Mouse (Mus musculus) midbrain, embryonic 12.5 days (tissue): ENCODE results near the gene Usp36. TPM values are rescaled to one million over a fixed set of nuclear protein-coding genes. Genes with fewer than 3 reads are reported as not detected.

ENCODE experiments used
- ATAC-seq: fragments of 200-750 bp; cut with Nextera tagmentation; 2 replicates; pipeline ENCODE4 v1.8.0; 2017; ENCODE audit warnings: low read depth, moderate TSS enrichment, moderate library complexity; ENCODE audit not compliant: low FRiP score
- H3K27ac ChIP-seq: fragments of 300-500 bp; sonication (generic); replicated peaks from 2 replicates; pipeline ENCODE4 v1.5.1; 2016; ENCODE audit warnings: mild to moderate bottlenecking
- H3K27me3 ChIP-seq: fragments of 300-500 bp; sonication (generic); 2 replicates; pipeline ENCODE4 v1.6.1; 2016; ENCODE audit warnings: mild to moderate bottlenecking
- H3K36me3 ChIP-seq: fragments of 300-500 bp; sonication (generic); 2 replicates; pipeline ENCODE4 v1.6.1; 2016
- H3K4me1 ChIP-seq: fragments of 300-500 bp; sonication (generic); 2 replicates; pipeline ENCODE4 v1.6.1; 2016
- H3K4me2 ChIP-seq: fragments of 300-500 bp; sonication (generic); replicated peaks from 2 replicates; pipeline ENCODE4 v1.6.1; 2016; ENCODE audit warnings: mild to moderate bottlenecking, moderate library complexity
- H3K4me3 ChIP-seq: fragments of 300-500 bp; sonication (generic); 2 replicates; pipeline ENCODE4 v1.5.1; 2016; ENCODE audit warnings: mild to moderate bottlenecking
- H3K9ac ChIP-seq: fragments of 300-500 bp; sonication (generic); replicated peaks from 2 replicates; pipeline ENCODE4 v1.6.1; 2016; ENCODE audit warnings: mild to moderate bottlenecking, moderate library complexity
- H3K9me3 ChIP-seq: fragments of 300-500 bp; sonication (generic); 2 replicates; pipeline ENCODE4 v1.6.1; 2016; ENCODE audit warnings: mild to moderate bottlenecking
- WGBS: fragments of 180-500 bp; shearing (Covaris S2); methylation state at CpG from one replicate; pipeline ENCODE4 v1.1.7; 2016; 5-methylcytosine and 5-hydroxymethylcytosine counted together
- polyA plus RNA-seq: library from polyadenylated mRNA; unstranded; fragments of >200 nt; fragmentation: Nextera tagmentation; extraction: Ambion mirVana; gene quantifications from 2 replicates; pipeline ENCODE4 v1.2.1, GENCODE M21; 2016

Usp36 gene
- polyA plus RNA-seq, 1 experiment from 2014 or later: 20.8 TPM

DNA sequence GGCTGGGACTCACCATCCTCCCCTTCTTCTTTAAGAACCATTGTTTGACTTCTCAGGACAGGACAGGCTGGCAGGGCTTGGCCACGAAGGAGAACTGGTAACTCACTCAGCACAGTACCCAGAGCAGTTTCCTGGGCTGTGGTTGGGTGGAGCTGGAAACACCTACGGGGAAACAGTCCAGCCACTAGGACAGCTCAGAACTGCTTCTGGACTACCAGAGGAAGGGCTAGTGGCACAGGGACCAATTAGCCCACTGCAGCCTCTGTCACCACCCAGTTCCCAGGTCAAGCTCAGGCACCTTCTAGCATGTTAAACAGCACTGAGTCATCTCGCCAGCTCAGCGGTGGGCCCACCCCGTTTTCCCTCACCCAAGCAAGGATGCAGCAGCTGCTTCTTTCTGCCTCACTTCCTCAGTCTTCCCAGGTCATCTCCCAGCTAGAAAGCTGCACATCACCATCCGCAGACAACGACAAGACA lies 77.4 kb downstream of the Usp36 start:
- H3K36me3 ChIP-seq: no peaks in the 10 kb centered on the region
- H3K4me1 ChIP-seq: peaks cover 47% of the 10 kb centered on the region
- no peak overlapping the region for H3K9ac ChIP-seq
- 77% methylated on average over 7 of the region's 7 CpGs for WGBS
- no peak for ATAC-seq
- no peaks in the 10 kb centered on the region for H3K9me3 ChIP-seq
- H3K4me3 ChIP-seq: no peak overlapping the region
- no peak overlapping the region for H3K27ac ChIP-seq
- H3K27me3 ChIP-seq: no peaks in the 10 kb centered on the region
- no peak overlapping the region for H3K4me2 ChIP-seq

- Histone ChIP-seq H3K4me3 (no peak overlapping the region), H3K9me3 (no peaks in the 10 kb centered on the region), H3K4me2 (no peak overlapping the region), H3K27ac (peak overlapping the region; percentile 30; the same call in 1 of the 2 replicates), H3K27me3 (no peaks in the 10 kb centered on the region), H3K4me1 (peaks cover 52% of the 10 kb centered on the region), H3K9ac (no peak overlapping the region), H3K36me3 (no peaks in the 10 kb centered on the region)
- WGBS: 52% methylated on average over 10 of the region's 10 CpGs
- no peak for ATAC-seq
These were observed 78.1 kb downstream of the Usp36 start for GRCm38 (mm10) chr11:118211749-118212635.

DNA sequence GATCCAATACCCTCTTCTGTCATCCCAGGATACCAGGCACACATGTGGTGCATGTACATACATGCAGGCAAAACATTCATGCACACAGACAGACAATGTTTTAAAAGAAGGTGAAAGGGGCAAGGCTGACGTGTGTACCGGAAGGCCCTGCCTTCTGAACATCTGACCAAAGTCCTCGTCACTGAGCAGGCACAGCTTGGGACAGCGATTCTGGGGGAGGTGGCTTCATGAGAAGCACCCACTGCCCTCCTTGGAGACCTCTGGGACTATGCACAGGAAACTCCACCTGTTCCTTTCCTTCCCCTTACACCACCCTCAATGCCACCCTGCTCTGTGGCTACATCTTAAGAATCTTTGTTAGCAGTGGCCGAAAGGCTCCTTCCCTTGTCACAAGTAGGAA lies 79.1 kb downstream of the Usp36 start:
- peaks cover 52% of the 10 kb centered on the region for H3K4me1 ChIP-seq
- no peak overlapping the region for H3K4me3 ChIP-seq
- WGBS: 86% methylated on average over 5 of the region's 5 CpGs
- H3K9ac ChIP-seq: no peak overlapping the region
- no peaks in the 10 kb centered on the region for H3K36me3 ChIP-seq
- no peaks in the 10 kb centered on the region for H3K27me3 ChIP-seq
- ATAC-seq: no peak
- H3K9me3 ChIP-seq: no peaks in the 10 kb centered on the region
- H3K27ac ChIP-seq: no peak overlapping the region
- no peak overlapping the region for H3K4me2 ChIP-seq

- Histone ChIP-seq H3K4me3 (no peak overlapping the region), H3K9me3 (no peaks in the 10 kb centered on the region), H3K27me3 (no peaks in the 10 kb centered on the region), H3K27ac (no peak overlapping the region), H3K9ac (no peak overlapping the region), H3K4me1 (peaks cover 53% of the 10 kb centered on the region), H3K4me2 (no peak overlapping the region), H3K36me3 (no peaks in the 10 kb centered on the region)
- ATAC-seq: no peak
- 84% methylated on average over 4 of the region's 4 CpGs for WGBS
These were observed 79.9 kb downstream of the Usp36 start for GRCm38 (mm10) chr11:118210116-118210515.

Other genes with a start within 250 kb of the Usp36 start
- gene Dnah17, start 159.6 kb downstream of the Usp36 start, polyA plus RNA-seq: 0.26 and 0.37 TPM in 2 replicates
- gene Cyth1, start 41.7 kb downstream of the Usp36 start, polyA plus RNA-seq: 28.3 and 28.5 TPM in 2 replicates
- gene Cep295nl, start 52.3 kb upstream of the Usp36 start, polyA plus RNA-seq: 0.18 and 0.40 TPM in 2 replicates
- 49.4 and 50.3 TPM in 2 replicates for gene Timp2, start 65.5 kb upstream of the Usp36 start, polyA plus RNA-seq
- 1.7 and 1.8 TPM in 2 replicates for gene Lgals3bp, start 111.8 kb upstream of the Usp36 start, polyA plus RNA-seq
- gene Cant1, start 128.8 kb upstream of the Usp36 start, polyA plus RNA-seq: 29.3 and 30.9 TPM in 2 replicates
- 2.7 and 3.3 TPM in 2 replicates for gene C1qtnf1, start 138.0 kb upstream of the Usp36 start, polyA plus RNA-seq
- 6.9 and 7.3 TPM in 2 replicates for gene Engase, start 186.6 kb upstream of the Usp36 start, polyA plus RNA-seq